Mouse (Mus musculus) embryonic facial prominence, embryonic 12.5 days (tissue): ENCODE measurements around the gene Ccdc91. TPM values are rescaled to one million over a fixed set of nuclear protein-coding genes. Genes with fewer than 3 reads are reported as not detected.

Experiments
- ATAC-seq: fragments of 200-750 bp; cut with Nextera tagmentation; 2 replicates; pipeline ENCODE4 v1.8.0; 2017; ENCODE audit not compliant: insufficient number of reproducible peaks, insufficient read depth, low FRiP score, low TSS enrichment
- H3K27ac ChIP-seq: fragments of 300-500 bp; sonication (generic); 2 replicates; pipeline ENCODE4 v1.5.1; 2016; ENCODE audit warnings: mild to moderate bottlenecking
- H3K27me3 ChIP-seq: fragments of 300-500 bp; sonication (generic); 2 replicates; pipeline ENCODE4 v1.6.1; 2016; ENCODE audit warnings: mild to moderate bottlenecking, moderate library complexity
- H3K36me3 ChIP-seq: fragments of 300-500 bp; sonication (generic); 2 replicates; pipeline ENCODE4 v1.6.1; 2016; ENCODE audit warnings: mild to moderate bottlenecking
- H3K4me1 ChIP-seq: fragments of 300-500 bp; sonication (generic); 2 replicates; pipeline ENCODE4 v1.6.1; 2016
- H3K4me2 ChIP-seq: fragments of 300-500 bp; sonication (generic); replicated peaks from 2 replicates; pipeline ENCODE4 v1.6.1; 2016; ENCODE audit warnings: mild to moderate bottlenecking, moderate library complexity
- H3K4me3 ChIP-seq: fragments of 300-500 bp; sonication (generic); 2 replicates; pipeline ENCODE4 v1.5.1; 2016; ENCODE audit warnings: mild to moderate bottlenecking
- H3K9ac ChIP-seq: fragments of 300-500 bp; sonication (generic); 2 replicates; pipeline ENCODE4 v1.6.1; 2016; ENCODE audit warnings: mild to moderate bottlenecking, moderate library complexity
- H3K9me3 ChIP-seq: fragments of 300-500 bp; sonication (generic); 2 replicates; pipeline ENCODE4 v1.6.1; 2016; ENCODE audit warnings: mild to moderate bottlenecking, moderate library complexity
- WGBS: fragments of 180-500 bp; shearing (Covaris S2); methylation state at CpG from one replicate; pipeline ENCODE4 v1.1.7; 2016; 5-methylcytosine and 5-hydroxymethylcytosine counted together
- polyA plus RNA-seq: library from polyadenylated mRNA; unstranded; fragments of >200 nt; fragmentation: Nextera tagmentation; extraction: Ambion mirVana; gene quantifications from 2 replicates; pipeline ENCODE4 v1.2.1, GENCODE M21; 2016

The Ccdc91 gene
- 26.8 and 28.6 TPM in 2 replicates for polyA plus RNA-seq

- under 1% methylated on average over 75 of the region's 78 CpGs for WGBS
- Histone ChIP-seq H3K4me2 (peak within 1 kb of the TSS; percentile 72), H3K27ac (peak within 1 kb of the TSS; percentile 81), H3K9me3 (no peaks in the 10 kb centered on the region), H3K9ac (peak within 1 kb of the TSS; percentile 72), H3K36me3 (no peaks in the 10 kb centered on the region), H3K27me3 (no peaks in the 10 kb centered on the region), H3K4me3 (peak within 1 kb of the TSS; percentile 66), H3K4me1 (peaks cover 5% of the 10 kb centered on the region)
- ATAC-seq: peak; percentile 95
These were observed at the start of gene Ccdc91 for GRCm38 (mm10) chr6:147475727-147476613. TSS of gene Ccdc91 (plus strand) at chr6:147475828.

- Histone ChIP-seq H3K27me3 (no peaks in the 10 kb centered on the region), H3K4me1 (no peaks in the 10 kb centered on the region), H3K9me3 (no peaks in the 10 kb centered on the region), H3K36me3 (no peaks in the 10 kb centered on the region), H3K4me2 (no peak overlapping the region), H3K27ac (no peak overlapping the region), H3K9ac (no peak overlapping the region), H3K4me3 (no peak overlapping the region)
- no peak for ATAC-seq
- 86% methylated on average over 11 of the region's 11 CpGs for WGBS
These were observed 48.6 kb upstream of the Ccdc91 start for GRCm38 (mm10) chr6:147426927-147427487.

DNA sequence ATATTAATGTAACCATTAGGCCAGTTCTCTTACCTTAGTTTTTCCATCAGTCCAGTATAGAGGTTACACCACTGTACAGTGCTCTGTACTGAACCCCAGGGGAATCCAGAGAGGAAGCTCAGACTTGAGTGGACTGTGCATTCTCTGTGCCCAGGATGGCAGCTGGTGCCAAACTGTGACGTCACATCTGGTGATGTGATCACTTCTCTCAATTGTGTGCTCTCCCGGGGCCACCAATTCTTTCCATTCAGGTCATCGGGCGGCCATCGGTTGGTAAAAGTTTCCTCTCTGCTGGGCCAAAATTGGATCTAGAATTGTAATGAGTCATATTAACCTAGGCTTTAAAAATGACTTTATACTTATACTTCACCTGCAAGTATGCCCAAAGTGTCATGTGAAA is 19.9 kb upstream of the Ccdc91 start:
- H3K4me1 ChIP-seq: no peaks in the 10 kb centered on the region
- no peak for ATAC-seq
- H3K4me3 ChIP-seq: no peak overlapping the region
- no peaks in the 10 kb centered on the region for H3K36me3 ChIP-seq
- no peaks in the 10 kb centered on the region for H3K9me3 ChIP-seq
- no peaks in the 10 kb centered on the region for H3K27me3 ChIP-seq
- 84% methylated on average over 5 of the region's 5 CpGs for WGBS
- H3K4me2 ChIP-seq: no peak overlapping the region
- H3K27ac ChIP-seq: no peak overlapping the region
- no peak overlapping the region for H3K9ac ChIP-seq

- WGBS: 84% methylated on average over 11 of the region's 11 CpGs
- no peaks in the 10 kb centered on the region for H3K4me1 ChIP-seq
- H3K9ac ChIP-seq: no peak overlapping the region
- H3K4me3 ChIP-seq: no peak overlapping the region
- no peak for ATAC-seq
- H3K36me3 ChIP-seq: no peaks in the 10 kb centered on the region
- no peak overlapping the region for H3K4me2 ChIP-seq
- no peaks in the 10 kb centered on the region for H3K9me3 ChIP-seq
- no peak overlapping the region for H3K27ac ChIP-seq
- H3K27me3 ChIP-seq: no peaks in the 10 kb centered on the region
These were observed 16.9 kb upstream of the Ccdc91 start for GRCm38 (mm10) chr6:147458637-147459301.

GRCm38 (mm10) chr6:147470016-147470415 is 5.6 kb upstream of the Ccdc91 start:
- no peak overlapping the region for H3K9ac ChIP-seq
- H3K4me3 ChIP-seq: no peak overlapping the region
- no peak overlapping the region for H3K4me2 ChIP-seq
- H3K27ac ChIP-seq: no peak overlapping the region
- H3K27me3 ChIP-seq: no peaks in the 10 kb centered on the region
- H3K4me1 ChIP-seq: no peaks in the 10 kb centered on the region
- H3K36me3 ChIP-seq: no peaks in the 10 kb centered on the region
- no peaks in the 10 kb centered on the region for H3K9me3 ChIP-seq
- 55% methylated on average over 5 of the region's 5 CpGs for WGBS
- ATAC-seq: no peak

DNA sequence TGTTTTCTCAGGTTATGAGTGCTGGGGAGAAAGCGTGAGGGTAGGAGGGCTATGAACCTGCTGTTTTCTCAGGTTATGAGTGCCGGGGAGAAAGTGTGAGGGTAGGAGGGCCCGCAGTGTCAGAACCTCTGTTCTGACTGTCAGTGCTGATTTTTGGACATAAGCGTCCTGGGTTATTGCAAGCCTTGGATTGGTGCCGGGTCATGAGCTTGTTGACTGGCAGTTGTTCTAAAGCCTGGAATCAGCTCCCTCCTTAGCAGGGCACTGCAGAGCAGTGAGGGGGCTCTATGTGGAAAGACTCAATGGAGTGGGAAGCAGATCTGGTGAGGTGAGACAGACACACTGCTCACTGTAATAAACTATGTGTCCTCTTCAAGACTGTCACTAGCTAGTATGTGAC is 5.5 kb downstream of the Ccdc91 start:
- H3K4me3 ChIP-seq: no peak overlapping the region
- H3K4me1 ChIP-seq: peaks cover 5% of the 10 kb centered on the region
- no peaks in the 10 kb centered on the region for H3K27me3 ChIP-seq
- ATAC-seq: no peak
- no peaks in the 10 kb centered on the region for H3K9me3 ChIP-seq
- no peak overlapping the region for H3K9ac ChIP-seq
- H3K36me3 ChIP-seq: no peaks in the 10 kb centered on the region
- 84% methylated on average over 5 of the region's 5 CpGs for WGBS
- H3K4me2 ChIP-seq: no peak overlapping the region
- no peak overlapping the region for H3K27ac ChIP-seq

DNA sequence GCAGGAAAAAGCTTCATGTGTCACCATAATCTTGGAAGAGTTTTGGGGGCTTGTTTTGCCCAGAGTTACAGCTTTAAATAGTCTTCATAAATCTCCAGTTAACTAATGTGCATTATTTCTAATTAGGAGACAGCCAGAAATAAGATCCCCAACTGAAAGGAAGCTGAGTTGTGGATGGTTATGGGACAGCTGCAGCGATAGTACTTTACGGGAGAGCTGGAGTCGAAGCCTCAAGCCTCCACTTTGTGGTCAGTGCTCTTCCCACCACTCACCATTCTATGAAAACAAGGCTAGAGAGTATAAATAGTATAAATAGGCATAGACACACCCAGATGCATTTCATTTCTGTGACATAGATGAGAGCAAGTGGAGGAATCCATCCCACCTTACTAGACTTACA is 14.5 kb downstream of the Ccdc91 start:
- Histone ChIP-seq H3K4me1 (no peaks in the 10 kb centered on the region), H3K4me3 (no peak overlapping the region), H3K36me3 (no peaks in the 10 kb centered on the region), H3K27me3 (no peaks in the 10 kb centered on the region), H3K9ac (no peak overlapping the region), H3K9me3 (no peaks in the 10 kb centered on the region), H3K27ac (no peak overlapping the region), H3K4me2 (no peak overlapping the region)
- ATAC-seq: no peak
- 88% methylated on average over 3 of the region's 3 CpGs for WGBS

GRCm38 (mm10) chr6:147492551-147492950 is 16.9 kb downstream of the Ccdc91 start:
- Histone ChIP-seq H3K9me3 (no peaks in the 10 kb centered on the region), H3K9ac (no peak overlapping the region), H3K27me3 (no peaks in the 10 kb centered on the region), H3K27ac (no peak overlapping the region), H3K36me3 (no peaks in the 10 kb centered on the region), H3K4me1 (no peaks in the 10 kb centered on the region), H3K4me2 (no peak overlapping the region), H3K4me3 (no peak overlapping the region)
- ATAC-seq: no peak
- 90% methylated on average over 4 of the region's 4 CpGs for WGBS

DNA sequence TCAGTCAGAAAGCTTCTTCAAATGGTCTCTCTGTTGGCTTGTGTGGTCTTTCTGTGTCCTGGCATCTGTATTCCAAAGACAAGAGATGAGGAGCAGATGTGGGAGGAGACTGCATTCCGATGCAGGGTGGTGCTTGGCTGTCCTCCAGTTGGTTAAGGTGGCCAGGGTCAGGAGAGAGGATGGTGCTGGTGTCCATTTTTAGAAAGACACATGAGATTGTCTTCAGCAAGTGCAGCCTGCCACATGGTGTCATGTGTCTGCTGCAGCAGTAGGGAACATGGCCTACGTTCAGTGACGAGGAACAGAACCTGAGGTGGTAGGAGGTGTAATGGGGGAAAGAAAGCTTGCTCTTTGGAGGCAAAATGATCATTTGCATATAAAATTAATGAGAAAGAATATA is 25.8 kb downstream of the Ccdc91 start:
- no peak overlapping the region for H3K4me3 ChIP-seq
- no peak overlapping the region for H3K9ac ChIP-seq
- no peaks in the 10 kb centered on the region for H3K9me3 ChIP-seq
- H3K4me2 ChIP-seq: no peak overlapping the region
- H3K27me3 ChIP-seq: no peaks in the 10 kb centered on the region
- H3K36me3 ChIP-seq: no peaks in the 10 kb centered on the region
- no peaks in the 10 kb centered on the region for H3K4me1 ChIP-seq
- H3K27ac ChIP-seq: no peak overlapping the region
- no peak for ATAC-seq
- WGBS: 83% methylated on average over 3 of the region's 3 CpGs

- 54% methylated on average over 9 of the region's 9 CpGs for WGBS
- no peak; the same call in 1 of the 2 replicates for ATAC-seq
These were observed 30.4 kb downstream of the Ccdc91 start for GRCm38 (mm10) chr6:147506074-147506473.

GRCm38 (mm10) chr6:147506496-147506895 is 30.9 kb downstream of the Ccdc91 start:
- H3K9me3 ChIP-seq: no peaks in the 10 kb centered on the region
- ATAC-seq: no peak
- H3K27me3 ChIP-seq: no peaks in the 10 kb centered on the region
- H3K27ac ChIP-seq: no peak overlapping the region
- H3K4me3 ChIP-seq: no peak overlapping the region
- no peak overlapping the region for H3K9ac ChIP-seq
- H3K4me1 ChIP-seq: no peaks in the 10 kb centered on the region
- no peaks in the 10 kb centered on the region for H3K36me3 ChIP-seq
- 84% methylated on average over 10 of the region's 10 CpGs for WGBS
- no peak overlapping the region for H3K4me2 ChIP-seq

More at GRCm38 (mm10) chr6:147506074-147506473, 30.4 kb downstream of the Ccdc91 start:
- Histone ChIP-seq H3K4me3 (no peak overlapping the region), H3K27me3 (no peaks in the 10 kb centered on the region), H3K9ac (no peak overlapping the region), H3K9me3 (no peaks in the 10 kb centered on the region), H3K27ac (no peak overlapping the region), H3K4me2 (no peak overlapping the region), H3K4me1 (no peaks in the 10 kb centered on the region), H3K36me3 (no peaks in the 10 kb centered on the region)

DNA sequence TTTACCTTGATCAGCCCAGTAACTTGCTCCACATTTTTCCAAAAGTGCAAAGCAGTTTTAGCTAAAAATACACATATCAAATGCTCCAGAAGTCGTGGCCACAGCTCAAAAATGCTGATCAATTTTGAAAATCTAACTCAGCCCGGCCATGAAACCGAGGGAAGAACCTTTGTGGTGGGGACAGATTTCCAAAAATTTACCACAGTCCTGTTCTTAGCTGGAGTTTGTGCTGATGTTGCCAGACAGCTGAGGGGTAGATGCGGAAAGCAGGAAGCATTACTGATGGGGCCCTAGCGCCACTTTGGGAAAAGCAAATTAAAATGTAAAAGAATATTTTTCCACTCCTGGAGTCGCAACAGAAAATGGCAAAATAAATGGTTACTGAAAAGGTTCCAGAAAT is 31.6 kb downstream of the Ccdc91 start:
- WGBS: 68% methylated on average over 6 of the region's 6 CpGs
- H3K4me3 ChIP-seq: no peak overlapping the region
- ATAC-seq: no peak
- no peak overlapping the region for H3K9ac ChIP-seq
- no peaks in the 10 kb centered on the region for H3K36me3 ChIP-seq
- H3K4me1 ChIP-seq: no peaks in the 10 kb centered on the region
- H3K4me2 ChIP-seq: no peak overlapping the region
- H3K9me3 ChIP-seq: no peaks in the 10 kb centered on the region
- H3K27ac ChIP-seq: no peak overlapping the region
- H3K27me3 ChIP-seq: no peaks in the 10 kb centered on the region
